Mouse (Mus musculus) forebrain, embryonic 10.5 days (tissue): ENCODE data around the gene Bace2. TPM values are rescaled to one million over a fixed set of nuclear protein-coding genes. Genes with fewer than 3 reads are reported as not detected.
A peak's percentile ranks its signal among the peaks of the same experiment; 100 is the strongest.

Experiments used
- DNase-seq: peaks from one replicate; pipeline ENCODE4 v3.0.0-alpha.2; 2017; ENCODE audit warnings: low spot score; ENCODE audit errors: extremely low spot score
- H3K27ac ChIP-seq: fragments of 300-500 bp; sonication (generic); 2 replicates; pipeline ENCODE4 v1.5.1; 2016; ENCODE audit warnings: mild to moderate bottlenecking
- H3K27me3 ChIP-seq: fragments of 300-500 bp; sonication (generic); 2 replicates; pipeline ENCODE4 v1.6.1; 2016; ENCODE audit warnings: mild to moderate bottlenecking; ENCODE audit not compliant: poor library complexity, severe bottlenecking
- H3K36me3 ChIP-seq: fragments of 300-500 bp; sonication (generic); replicated peaks from 2 replicates; pipeline ENCODE4 v1.6.1; 2016; ENCODE audit warnings: mild to moderate bottlenecking, moderate library complexity
- H3K4me1 ChIP-seq: fragments of 300-500 bp; sonication (generic); 2 replicates; pipeline ENCODE4 v1.6.1; 2016
- H3K4me3 ChIP-seq: fragments of 300-500 bp; sonication (generic); 2 replicates; pipeline ENCODE4 v1.5.1; 2016; ENCODE audit warnings: mild to moderate bottlenecking, moderate library complexity
- H3K9me3 ChIP-seq: fragments of 300-500 bp; sonication (generic); 2 replicates; pipeline ENCODE4 v1.6.1; 2016; ENCODE audit warnings: mild to moderate bottlenecking, moderate library complexity
- WGBS: fragments of 180-500 bp; shearing (Covaris S2); methylation state at CpG from one replicate; pipeline ENCODE4 v1.1.7; 2016; 5-methylcytosine and 5-hydroxymethylcytosine counted together
- polyA plus RNA-seq: library from polyadenylated mRNA; unstranded; fragments of >200 nt; fragmentation: Nextera tagmentation; extraction: Ambion mirVana; gene quantifications from 2 replicates; pipeline ENCODE4 v1.2.1, GENCODE M21; 2016

Bace2 gene
- polyA plus RNA-seq, 1 experiment from 2014 or later = 3.1 TPM

DNA sequence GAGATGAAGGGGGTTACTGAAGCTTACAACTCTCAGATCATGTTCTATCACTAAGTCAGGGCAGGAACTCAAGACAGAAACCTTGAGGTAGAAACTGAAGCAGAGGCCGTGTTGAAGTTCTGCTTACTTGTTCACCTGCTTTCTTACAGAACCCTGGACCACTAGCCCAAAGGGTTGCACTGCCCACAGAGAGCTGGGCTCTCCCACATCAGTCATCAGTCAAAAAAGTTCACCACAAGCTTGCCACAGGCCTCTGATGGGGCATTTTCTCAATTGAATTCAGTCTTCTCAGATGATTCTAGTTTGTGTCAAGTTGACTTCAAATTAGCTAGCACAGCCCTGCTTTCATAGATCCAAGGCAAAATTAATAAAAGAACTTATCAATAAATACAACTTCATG lies 103.3 kb downstream of the Bace2 start:
- 77% methylated on average over 1 of the region's 1 CpGs for WGBS
- no peak overlapping the region for H3K4me3 ChIP-seq
- peaks cover 14% of the 10 kb centered on the region for H3K4me1 ChIP-seq
- no peak overlapping the region for H3K27ac ChIP-seq
- H3K9me3 ChIP-seq = no peaks in the 10 kb centered on the region
- DNase-seq = no peak
- no peaks in the 10 kb centered on the region for H3K36me3 ChIP-seq
- no peaks in the 10 kb centered on the region for H3K27me3 ChIP-seq

- H3K27me3 ChIP-seq = no peaks in the 10 kb centered on the region
- no peaks in the 10 kb centered on the region for H3K9me3 ChIP-seq
- H3K36me3 ChIP-seq = no peaks in the 10 kb centered on the region
- no peak for DNase-seq
- H3K27ac ChIP-seq = no peak overlapping the region
- no peak overlapping the region for H3K4me3 ChIP-seq
- WGBS = 76% methylated on average over 2 of the region's 2 CpGs
- H3K4me1 ChIP-seq = peaks cover 14% of the 10 kb centered on the region
Observed at GRCm38 (mm10) chr16:97461271-97461670, 104.7 kb downstream of the Bace2 start.

- Histone ChIP-seq H3K27ac (peak within 1 kb of the TSS; percentile 51; the same call in 1 of the 2 replicates), H3K4me1 (peaks cover 14% of the 10 kb centered on the region), H3K36me3 (no peaks in the 10 kb centered on the region), H3K9me3 (no peaks in the 10 kb centered on the region), H3K27me3 (no peaks in the 10 kb centered on the region), H3K4me3 (no peak within 1 kb of the TSS)
- peak; percentile 15 for DNase-seq
- 32% methylated on average over 4 of the region's 4 CpGs for WGBS
Observed at GRCm38 (mm10) chr16:97462481-97463181, 106.1 kb downstream of the Bace2 start, which contains the start of gene Mx1. Gene Mx1, minus strand, starts transcription at chr16:97462907.

GRCm38 (mm10) chr16:97466182-97466957 lies 109.8 kb downstream of the Bace2 start:
- H3K27ac ChIP-seq = no peak overlapping the region
- no peaks in the 10 kb centered on the region for H3K36me3 ChIP-seq
- no peaks in the 10 kb centered on the region for H3K27me3 ChIP-seq
- peaks cover 14% of the 10 kb centered on the region for H3K4me1 ChIP-seq
- WGBS = 57% methylated on average over 4 of the region's 4 CpGs
- H3K4me3 ChIP-seq = no peak overlapping the region
- no peaks in the 10 kb centered on the region for H3K9me3 ChIP-seq
- DNase-seq = no peak

GRCm38 (mm10) chr16:97467472-97467871 lies 110.9 kb downstream of the Bace2 start:
- 85% methylated on average over 3 of the region's 3 CpGs for WGBS

DNA sequence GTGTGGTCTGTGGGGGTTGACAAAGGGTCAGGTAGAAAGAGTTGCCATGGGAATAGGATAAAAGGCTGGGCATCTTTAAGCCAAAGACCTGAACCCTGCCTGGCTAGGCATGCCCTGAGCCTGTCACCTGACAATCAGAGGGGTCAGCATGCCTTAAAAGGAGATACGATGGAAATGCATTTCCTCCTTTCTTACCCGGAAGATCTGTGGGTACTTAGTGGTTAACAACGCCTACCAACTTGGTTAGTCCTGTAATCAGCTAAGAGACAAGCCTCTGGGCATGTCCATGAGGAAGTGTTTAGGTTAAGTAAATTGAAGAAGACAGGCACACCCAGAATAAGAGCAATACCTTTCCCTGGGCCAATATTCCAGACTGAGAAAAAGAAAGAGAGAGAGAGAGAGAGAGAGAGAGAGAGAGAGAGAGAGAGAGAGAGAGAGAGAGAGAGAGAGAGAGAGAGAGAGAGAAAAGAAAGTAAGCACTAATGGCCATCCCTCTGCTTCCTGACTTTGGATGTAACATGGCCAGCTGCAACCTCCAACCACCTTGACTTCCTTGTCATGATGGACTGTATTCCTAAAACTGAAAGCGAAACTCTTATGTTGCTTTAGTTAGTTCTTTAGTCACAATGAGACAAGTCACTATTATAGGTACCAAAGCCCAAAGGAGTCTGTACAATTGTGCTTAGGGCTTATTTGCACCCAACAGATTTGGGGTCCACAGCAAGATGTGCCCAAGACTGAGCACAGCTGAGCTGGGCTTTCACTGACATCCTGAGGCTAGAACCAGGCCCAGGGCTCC lies 111.7 kb downstream of the Bace2 start:
- H3K9me3 ChIP-seq = no peaks in the 10 kb centered on the region
- 80% methylated on average over 4 of the region's 4 CpGs for WGBS
- DNase-seq = no peak
- H3K4me3 ChIP-seq = no peak overlapping the region
- H3K27ac ChIP-seq = no peak overlapping the region
- no peaks in the 10 kb centered on the region for H3K27me3 ChIP-seq
- H3K4me1 ChIP-seq = peaks cover 3% of the 10 kb centered on the region
- H3K36me3 ChIP-seq = no peaks in the 10 kb centered on the region

More at GRCm38 (mm10) chr16:97467472-97467871, 110.9 kb downstream of the Bace2 start:
- Histone ChIP-seq H3K4me1 (peaks cover 10% of the 10 kb centered on the region), H3K27me3 (no peaks in the 10 kb centered on the region), H3K4me3 (no peak overlapping the region), H3K36me3 (no peaks in the 10 kb centered on the region), H3K27ac (no peak overlapping the region), H3K9me3 (no peaks in the 10 kb centered on the region)
- DNase-seq = no peak

GRCm38 (mm10) chr16:97474671-97475070 lies 118.1 kb downstream of the Bace2 start:
- Histone ChIP-seq H3K4me1 (no peaks in the 10 kb centered on the region), H3K27ac (no peak overlapping the region), H3K36me3 (no peaks in the 10 kb centered on the region), H3K9me3 (no peaks in the 10 kb centered on the region), H3K4me3 (no peak overlapping the region), H3K27me3 (no peaks in the 10 kb centered on the region)
- no peak for DNase-seq
- 85% methylated on average over 2 of the region's 2 CpGs for WGBS

DNA sequence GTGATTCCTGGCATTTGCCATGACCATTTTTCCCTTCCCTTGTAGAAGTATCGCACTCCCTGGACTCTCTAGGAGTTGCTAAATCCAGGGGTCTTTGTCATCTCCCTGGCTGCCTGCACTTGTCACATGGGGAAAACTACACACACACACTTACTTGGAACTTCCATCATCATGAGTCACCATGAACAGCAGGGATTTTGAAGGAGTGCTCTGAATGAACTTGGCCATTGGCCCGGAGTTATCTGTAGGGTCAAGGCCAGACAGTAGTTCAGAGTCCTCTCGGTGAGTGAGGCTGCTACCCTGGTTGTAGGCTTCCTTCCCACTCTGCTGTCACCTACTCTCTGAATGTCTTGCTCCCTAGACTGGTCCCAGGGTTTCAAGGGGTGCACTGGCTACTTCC lies 119.0 kb downstream of the Bace2 start:
- no peaks in the 10 kb centered on the region for H3K9me3 ChIP-seq
- no peaks in the 10 kb centered on the region for H3K27me3 ChIP-seq
- no peaks in the 10 kb centered on the region for H3K4me1 ChIP-seq
- 89% methylated on average over 3 of the region's 3 CpGs for WGBS
- no peak overlapping the region for H3K4me3 ChIP-seq
- no peaks in the 10 kb centered on the region for H3K36me3 ChIP-seq
- no peak overlapping the region for H3K27ac ChIP-seq
- DNase-seq = no peak

DNA sequence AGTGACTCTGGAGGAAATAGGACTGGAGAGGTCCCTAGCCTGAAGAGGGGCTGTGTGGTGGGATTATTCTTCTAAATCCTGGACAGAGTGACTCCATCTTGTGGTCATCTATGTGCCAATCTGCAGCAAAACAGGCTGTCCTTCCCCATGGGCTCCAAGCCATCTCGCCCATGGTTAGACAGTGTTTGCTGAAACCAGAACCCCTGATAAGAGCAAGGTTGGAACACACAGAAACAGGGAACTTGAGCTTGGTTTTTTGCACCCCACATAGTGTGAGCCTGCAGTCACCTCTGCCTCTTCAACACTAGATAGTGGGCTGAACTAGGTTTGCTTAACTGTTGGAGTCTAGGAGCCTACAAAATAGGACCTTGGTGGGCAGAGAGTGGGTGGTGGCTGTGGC lies 120.0 kb downstream of the Bace2 start:
- Histone ChIP-seq H3K27ac (no peak overlapping the region), H3K9me3 (no peaks in the 10 kb centered on the region), H3K4me1 (no peaks in the 10 kb centered on the region), H3K27me3 (no peaks in the 10 kb centered on the region), H3K4me3 (no peak overlapping the region), H3K36me3 (no peaks in the 10 kb centered on the region)
- no peak for DNase-seq
- 83% methylated on average over 1 of the region's 1 CpGs for WGBS

- Histone ChIP-seq H3K27ac (no peak overlapping the region), H3K27me3 (no peaks in the 10 kb centered on the region), H3K9me3 (no peaks in the 10 kb centered on the region), H3K4me3 (no peak overlapping the region), H3K4me1 (no peaks in the 10 kb centered on the region), H3K36me3 (no peaks in the 10 kb centered on the region)
- 77% methylated on average over 2 of the region's 2 CpGs for WGBS
- no peak for DNase-seq
Observed at GRCm38 (mm10) chr16:97478655-97479054, 122.1 kb downstream of the Bace2 start.

GRCm38 (mm10) chr16:97492369-97492768 lies 135.8 kb downstream of the Bace2 start:
- no peak overlapping the region for H3K4me3 ChIP-seq
- H3K36me3 ChIP-seq = no peaks in the 10 kb centered on the region
- no peaks in the 10 kb centered on the region for H3K4me1 ChIP-seq
- no peaks in the 10 kb centered on the region for H3K9me3 ChIP-seq
- WGBS = 74% methylated on average over 1 of the region's 1 CpGs
- no peak for DNase-seq
- H3K27me3 ChIP-seq = no peaks in the 10 kb centered on the region
- H3K27ac ChIP-seq = no peak overlapping the region
